Mouse (Mus musculus) ovary, adult 2 months (tissue): ENCODE data around the gene Olfr250. TPM values are rescaled to one million over a fixed set of nuclear protein-coding genes. Genes with fewer than 3 reads are reported as not detected.

ENCODE experiments used
- polyA plus RNA-seq: library from polyadenylated mRNA; depleted of rRNA; stranded (reverse); fragments of >200 nt; gene quantifications from 2 replicates; pipeline ENCODE4 v1.2.3, GENCODE M21; 2012; rRNA removed

The Olfr250 gene
- not detected in 2 replicates for polyA plus RNA-seq

DNA sequence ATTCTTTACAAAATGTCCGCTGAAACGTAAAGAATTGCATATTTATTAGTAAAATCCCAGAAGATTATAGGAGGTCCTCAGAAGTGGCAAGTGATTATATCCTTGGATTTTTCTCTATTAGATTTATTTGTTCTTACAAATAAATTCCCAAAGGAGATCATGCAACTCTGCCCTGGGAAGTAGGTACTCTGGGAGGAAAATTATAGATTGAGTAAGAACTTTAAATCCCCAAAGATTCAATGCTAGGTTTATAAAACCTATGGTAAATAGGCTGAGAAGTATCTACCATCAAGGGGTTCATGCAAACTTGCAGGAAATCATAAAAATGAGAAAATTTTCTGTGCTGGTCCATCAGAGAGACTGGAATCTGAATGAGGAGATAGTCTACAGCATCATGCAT is at the start of gene Olfr250:
TSS of gene Olfr250 (plus strand) at position 301 of the 400 bp plus-strand sequence.

DNA sequence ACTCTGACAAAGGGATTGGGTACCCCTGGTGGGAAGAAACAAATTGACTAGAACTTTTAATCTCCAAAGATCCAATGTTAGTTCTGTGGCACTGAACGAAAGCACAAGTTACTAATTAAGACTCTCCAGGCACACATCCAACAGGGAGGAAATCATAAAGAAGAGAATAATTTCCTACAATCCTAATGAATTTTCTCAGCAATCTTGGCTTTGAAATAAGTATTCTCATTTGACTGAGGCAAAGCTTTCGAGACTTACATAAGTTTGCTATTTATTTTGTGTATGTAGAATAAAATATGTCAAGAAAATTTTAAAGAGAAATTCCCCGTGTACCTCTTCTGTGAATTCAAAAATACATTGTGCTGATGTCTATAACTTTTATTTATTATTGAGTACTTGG is 37.9 kb upstream of the Olfr250 start, which contains the start of gene Olfr25:
TSS of gene Olfr25 (plus strand) at position 301 of the 400 bp plus-strand sequence.

GRCm38 (mm10) chr9:38348111-38348510 is 18.6 kb upstream of the Olfr250 start, which contains the start of gene Olfr898:
TSS of gene Olfr898 (plus strand) at chr9:38348411.

DNA sequence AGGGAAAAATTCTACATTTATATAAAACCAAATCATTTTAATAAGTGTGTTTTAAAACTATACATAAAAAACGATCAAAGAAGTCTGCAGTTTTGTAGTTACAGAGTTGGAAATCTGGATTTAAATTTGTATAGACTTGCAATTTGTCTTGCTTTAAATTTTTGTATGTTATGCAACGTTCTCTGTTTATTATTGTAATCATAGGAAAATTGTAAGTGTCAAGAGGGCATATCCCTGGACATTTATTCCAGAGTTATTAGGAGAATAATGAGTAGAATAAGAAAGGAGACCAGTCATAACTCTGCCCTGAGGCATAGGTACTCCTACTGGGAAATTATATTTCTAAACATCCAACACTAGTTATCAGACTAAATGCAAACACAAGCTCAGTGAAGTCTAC is 10.1 kb downstream of the Olfr250 start, which contains the start of gene Olfr251:
TSS of gene Olfr251 (plus strand) at position 301 of the 400 bp plus-strand sequence.

GRCm38 (mm10) chr9:38401398-38401797 is 34.7 kb downstream of the Olfr250 start, which contains the start of gene Olfr147:
TSS of gene Olfr147 (plus strand) at chr9:38401698.

Other genes with a start within 250 kb of the Olfr250 start
- gene Olfr890, start 224.4 kb upstream of the Olfr250 start, polyA plus RNA-seq: not detected in 2 replicates
- gene Olfr891, start 186.1 kb upstream of the Olfr250 start, polyA plus RNA-seq: not detected in 2 replicates
- not detected in 2 replicates for gene Olfr893, start 158.5 kb upstream of the Olfr250 start, polyA plus RNA-seq
- gene Olfr894, start 148.8 kb upstream of the Olfr250 start, polyA plus RNA-seq: not detected in 2 replicates
- gene Olfr143, start 114.1 kb upstream of the Olfr250 start, polyA plus RNA-seq: not detected in 2 replicates
- not detected in 2 replicates for gene Olfr895, start 99.0 kb upstream of the Olfr250 start, polyA plus RNA-seq
- gene Olfr896-ps1, start 75.8 kb upstream of the Olfr250 start, polyA plus RNA-seq: not detected in 2 replicates
- not detected in 2 replicates for gene Olfr25, start 37.8 kb upstream of the Olfr250 start, polyA plus RNA-seq
- not detected in 2 replicates for gene Olfr898, start 18.5 kb upstream of the Olfr250 start, polyA plus RNA-seq
- gene Olfr251, start 10.2 kb downstream of the Olfr250 start, polyA plus RNA-seq: not detected in 2 replicates
- not detected in 2 replicates for gene Olfr147, start 34.8 kb downstream of the Olfr250 start, polyA plus RNA-seq
- gene Olfr901, start 62.6 kb downstream of the Olfr250 start, polyA plus RNA-seq: not detected in 2 replicates
- not detected in 2 replicates for gene Olfr902, start 80.8 kb downstream of the Olfr250 start, polyA plus RNA-seq
- gene Olfr904, start 96.2 kb downstream of the Olfr250 start, polyA plus RNA-seq: not detected in 2 replicates
- not detected in 2 replicates for gene Olfr905, start 104.2 kb downstream of the Olfr250 start, polyA plus RNA-seq
- gene Olfr906, start 120.2 kb downstream of the Olfr250 start, polyA plus RNA-seq: not detected in 2 replicates
- not detected in 2 replicates for gene Olfr907, start 128.9 kb downstream of the Olfr250 start, polyA plus RNA-seq
- not detected in 2 replicates for gene Olfr911-ps1, start 154.7 kb downstream of the Olfr250 start, polyA plus RNA-seq
- gene Olfr910, start 171.0 kb downstream of the Olfr250 start, polyA plus RNA-seq: not detected in 2 replicates
- not detected in 2 replicates for gene Olfr912, start 213.3 kb downstream of the Olfr250 start, polyA plus RNA-seq
- gene Olfr913, start 225.9 kb downstream of the Olfr250 start, polyA plus RNA-seq: not detected in 2 replicates
- not detected in 2 replicates for gene Olfr914, start 238.2 kb downstream of the Olfr250 start, polyA plus RNA-seq